Mouse (Mus musculus) testis, adult 2 months (tissue): ENCODE measurements around the gene Erich6b.

Experiments used
- CTCF ChIP-seq: fragments of 200-500 bp; IDR thresholded peaks from 2 replicates; pipeline ENCODE4 v1.5.1; 2012; ENCODE audit warnings: low read depth, mild to moderate bottlenecking, inconsistent platforms, low read length, moderate library complexity; ENCODE audit not compliant: control insufficient read depth, insufficient read depth, insufficient replicate concordance
- POLR2A ChIP-seq: fragments of 200-500 bp; IDR thresholded peaks from 2 replicates; pipeline ENCODE4 v1.6.1; 2012; ENCODE audit warnings: low read depth, mild to moderate bottlenecking, inconsistent platforms, low read length, moderate library complexity; ENCODE audit not compliant: control insufficient read depth

GRCm38 (mm10) chr14:75696096-75696495 lies 54.0 kb downstream of the Erich6b start:
- TF ChIP-seq CTCF (no peak), POLR2A (no peak)
